In the genomic region with DNA sequence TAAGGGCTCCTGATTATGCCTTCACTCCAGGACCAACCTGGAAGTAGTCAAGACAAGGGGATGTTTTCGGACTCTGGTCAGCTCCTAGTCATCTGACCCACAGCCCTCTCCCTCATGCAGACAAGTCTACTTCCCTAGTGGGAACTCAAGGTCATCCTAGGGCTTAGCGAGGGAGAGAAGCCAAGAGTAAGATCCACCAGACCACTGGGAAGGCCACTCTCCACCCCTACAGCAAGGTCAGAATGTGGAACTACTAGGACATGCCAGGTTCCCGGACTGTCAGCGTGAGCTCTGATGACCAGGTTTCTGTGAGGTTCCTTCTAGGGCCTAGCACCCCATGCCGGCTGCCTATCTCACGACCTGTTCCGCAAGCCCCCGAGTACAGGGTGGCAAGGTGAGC, we compare ENCODE assay signal across 26 mouse cellular contexts. TPM values are rescaled to one million over a fixed set of nuclear protein-coding genes. Genes with fewer than 3 reads are reported as not detected.
DNase-seq lines count a peak whose midpoint lies in the region; ATAC-seq and TF ChIP-seq lines count a peak whose summit lies in the region.
"Had no signal": no experiment of that assay in that cellular context is flagged by ENCODE, and none has a peak within 500 bp of the region (broad histone marks: within the 10 kb centered on the region; RNA-seq: fewer than 3 reads in every experiment).

No protein-coding gene starts in this region.

- no peak overlapping the region for H3K9ac ChIP-seq in liver, adult 2 months (ENCODE audit: low read depth, low read length)
- H3K9ac ChIP-seq in liver, embryonic 12.5 days = no peak overlapping the region
- 0 out of 2 replicates have a peak overlapping the region, but pooled peaks have one; percentile 10 for H3K9ac ChIP-seq in heart, postnatal 0 days (replicated peaks; ENCODE audit: low read depth, low read length)
- no peak overlapping the region for H3K9ac ChIP-seq in midbrain, embryonic 14.5 days (replicated peaks; ENCODE audit: low read length)
- H3K9ac ChIP-seq: embryonic facial prominence, embryonic 15.5 days; hindbrain, embryonic 13.5 days; limb, embryonic 15.5 days; liver, embryonic 15.5 days; lung, embryonic 14.5 days; midbrain, embryonic 15.5 days; neural tube, embryonic 15.5 days had no signal

- H3K79me2 ChIP-seq in liver, adult 2 months (ENCODE audit: control insufficient read depth, insufficient read depth, low read length) = no peaks in the 10 kb centered on the region

- no peak for TF ChIP-seq POLR2A in liver, adult 2 months (IDR thresholded peaks at IDR 0.05; ENCODE audit: extremely low read depth, insufficient read depth, low read length)

- H3K36me3 ChIP-seq in heart, embryonic 10.5 days = peaks cover 97% of the 10 kb centered on the region
- no peaks in the 10 kb centered on the region for H3K36me3 ChIP-seq in liver, adult 2 months (ENCODE audit: control insufficient read depth, insufficient read depth, low read length)
- peaks cover 72% of the 10 kb centered on the region for H3K36me3 ChIP-seq in liver, embryonic 12.5 days
- H3K36me3 ChIP-seq in heart, postnatal 0 days (replicated peaks; ENCODE audit: control insufficient read depth, insufficient read depth, low read length) = peaks cover 83% of the 10 kb centered on the region
- H3K36me3 ChIP-seq in midbrain, embryonic 14.5 days (ENCODE audit: control insufficient read depth, insufficient read depth, low read length) = peaks cover 98% of the 10 kb centered on the region

- no peak overlapping the region for H3K4me3 ChIP-seq in heart, embryonic 10.5 days
- H3K4me3 ChIP-seq in liver, adult 2 months (ENCODE audit: insufficient read depth, low read depth, low read length) = no peak overlapping the region
- no peak overlapping the region for H3K4me3 ChIP-seq in liver, embryonic 12.5 days
- H3K4me3 ChIP-seq in heart, postnatal 0 days (ENCODE audit: low read depth, low read length) = no peak overlapping the region
- no peak overlapping the region for H3K4me3 ChIP-seq in midbrain, embryonic 14.5 days (replicated peaks; ENCODE audit: low read depth, low read length)
- H3K4me3 ChIP-seq: embryonic facial prominence, embryonic 10.5 days; embryonic facial prominence, embryonic 15.5 days; hindbrain, embryonic 13.5 days; limb, embryonic 10.5 days; limb, embryonic 15.5 days; liver, embryonic 15.5 days; midbrain, embryonic 15.5 days; neural tube, embryonic 15.5 days had no signal

- H3K27me3 ChIP-seq in heart, embryonic 10.5 days (ENCODE audit: insufficient read depth, poor library complexity, severe bottlenecking) = no peaks in the 10 kb centered on the region
- no peaks in the 10 kb centered on the region for H3K27me3 ChIP-seq in liver, adult 2 months (ENCODE audit: control insufficient read depth, insufficient read depth, low read length)
- H3K27me3 ChIP-seq in liver, embryonic 12.5 days (replicated peaks) = no peaks in the 10 kb centered on the region
- H3K27me3 ChIP-seq in heart, postnatal 0 days (ENCODE audit: control insufficient read depth, insufficient read depth, low read length) = no peaks in the 10 kb centered on the region
- no peaks in the 10 kb centered on the region for H3K27me3 ChIP-seq in midbrain, embryonic 14.5 days (ENCODE audit: control insufficient read depth, insufficient read depth, low read length)
- H3K27me3 ChIP-seq: embryonic facial prominence, embryonic 15.5 days; hindbrain, embryonic 13.5 days; limb, embryonic 15.5 days; liver, embryonic 15.5 days; midbrain, embryonic 15.5 days; neural tube, embryonic 15.5 days; Patski had no signal

- no peak for TF ChIP-seq EP300 in heart, postnatal 0 days (IDR thresholded peaks at IDR 0.05; ENCODE audit: low read depth)

- 87% methylated on average over 8 of the region's 8 CpGs for WGBS in heart, embryonic 10.5 days
- 90% methylated on average over 8 of the region's 8 CpGs for WGBS in liver, adult 2 months
- WGBS in liver, embryonic 12.5 days (ENCODE audit: insufficient replicate concordance) = 82% methylated on average over 8 of the region's 8 CpGs
- WGBS in heart, postnatal 0 days = 74% methylated on average over 8 of the region's 8 CpGs
- 97% methylated on average over 8 of the region's 8 CpGs for WGBS in midbrain, embryonic 14.5 days

- H3K27ac ChIP-seq in heart, embryonic 10.5 days = peak overlapping the region; percentile 12; the same call in 1 of the 2 replicates
- no peak overlapping the region for H3K27ac ChIP-seq in liver, adult 2 months (replicated peaks; ENCODE audit: insufficient read depth, low read depth, low read length)
- no peak overlapping the region for H3K27ac ChIP-seq in liver, embryonic 12.5 days
- peak overlapping the region; percentile 69 for H3K27ac ChIP-seq in heart, postnatal 0 days (ENCODE audit: low read depth)
- no peak overlapping the region for H3K27ac ChIP-seq in midbrain, embryonic 14.5 days (replicated peaks; ENCODE audit: low read depth, low read length)
- H3K27ac ChIP-seq: embryonic facial prominence, embryonic 10.5 days; embryonic facial prominence, embryonic 15.5 days; hindbrain, embryonic 13.5 days; kidney, postnatal 0 days; limb, embryonic 10.5 days; limb, embryonic 15.5 days; liver, embryonic 15.5 days; midbrain, embryonic 15.5 days; neural tube, embryonic 15.5 days had no signal

- peak; percentile 55 for DNase-seq in adrenal gland, adult 8-10 months
- DNase-seq in adrenal gland, postnatal 25 days = no peak
- DNase-seq in heart, embryonic 10.5 days (ENCODE audit: low spot score) = no peak
- no peak for DNase-seq in heart, postnatal 4 days
- peak; percentile 17 for DNase-seq in liver, adult 2 months (ENCODE audit: extremely low read depth, low read depth, low spot score)
- DNase-seq in heart, postnatal 0 days (ENCODE audit: low spot score) = peak; percentile 28
- no peak for DNase-seq in midbrain, embryonic 14.5 days
- DNase-seq: cerebellum, adult 8-10 months; gastrocnemius, postnatal 36 days; spleen, adult 18-20 months; thymus, adult 18-20 months; thymus, postnatal 25 days had no signal

- peaks cover 42% of the 10 kb centered on the region for H3K4me1 ChIP-seq in heart, embryonic 10.5 days
- no peaks in the 10 kb centered on the region for H3K4me1 ChIP-seq in liver, adult 2 months (ENCODE audit: control insufficient read depth, insufficient read depth, low read length)
- H3K4me1 ChIP-seq in liver, embryonic 12.5 days = peaks cover 2% of the 10 kb centered on the region; the same call in 1 of the 2 replicates
- H3K4me1 ChIP-seq in heart, postnatal 0 days (ENCODE audit: control insufficient read depth, insufficient read depth) = peaks cover 30% of the 10 kb centered on the region
- H3K4me1 ChIP-seq in midbrain, embryonic 14.5 days (ENCODE audit: control insufficient read depth, insufficient read depth, low read length) = peaks cover 18% of the 10 kb centered on the region
- H3K4me1 ChIP-seq: liver, embryonic 15.5 days had no signal

- ATAC-seq in liver, embryonic 12.5 days = no peak
- ATAC-seq in heart, postnatal 0 days (ENCODE audit: insufficient read depth, low read depth) = peak; percentile 34
- no peak for ATAC-seq in midbrain, embryonic 14.5 days (ENCODE audit: low FRiP score, low TSS enrichment)
- ATAC-seq: forebrain, embryonic 14.5 days; intestine, embryonic 16.5 days; midbrain, embryonic 15.5 days; Patski had no signal

- H3K4me2 ChIP-seq in liver, embryonic 12.5 days = no peak overlapping the region
- no peak overlapping the region for H3K4me2 ChIP-seq in heart, postnatal 0 days (ENCODE audit: low read depth, low read length)
- H3K4me2 ChIP-seq in midbrain, embryonic 14.5 days (ENCODE audit: low read length) = no peak overlapping the region
- H3K4me2 ChIP-seq: embryonic facial prominence, embryonic 15.5 days; hindbrain, embryonic 13.5 days; limb, embryonic 15.5 days; liver, embryonic 15.5 days; lung, embryonic 14.5 days; midbrain, embryonic 15.5 days; neural tube, embryonic 15.5 days had no signal

- no peaks in the 10 kb centered on the region for H3K9me3 ChIP-seq in heart, embryonic 10.5 days
- no peaks in the 10 kb centered on the region for H3K9me3 ChIP-seq in liver, embryonic 12.5 days (replicated peaks)
- no peaks in the 10 kb centered on the region for H3K9me3 ChIP-seq in heart, postnatal 0 days (replicated peaks; ENCODE audit: control insufficient read depth, low read length)
- no peaks in the 10 kb centered on the region for H3K9me3 ChIP-seq in midbrain, embryonic 14.5 days (ENCODE audit: control insufficient read depth, low read length)
- H3K9me3 ChIP-seq: embryonic facial prominence, embryonic 10.5 days; embryonic facial prominence, embryonic 15.5 days; hindbrain, embryonic 13.5 days; limb, embryonic 10.5 days; limb, embryonic 15.5 days; liver, embryonic 15.5 days; midbrain, embryonic 15.5 days; neural tube, embryonic 15.5 days had no signal

- TF ChIP-seq CTCF in liver, adult 2 months (IDR thresholded peaks at IDR 0.05; ENCODE audit: low read depth, low read length) = no peak
- TF ChIP-seq CTCF in heart, postnatal 0 days (IDR thresholded peaks at IDR 0.05; ENCODE audit: low read depth) = no peak

RNA-seq across cellular contexts. Expression of a gene that starts 23.7 kb away (rescaled TPM):
- total RNA-seq in adrenal gland, adult 8-10 months (2022) = 10 to 100 TPM; 65.9 to 85.2 (median 71.0) TPM
- total RNA-seq in adrenal gland, postnatal 25 days (2021) = 137 and 164 TPM in 2 replicates
- 11.3 and 14.3 TPM in 2 replicates for polyA plus RNA-seq in heart, embryonic 10.5 days (2016; fragmentation: Nextera tagmentation; extraction: Ambion mirVana)
- 10 to 100 TPM; 37.6 to 39.7 TPM for total RNA-seq in heart, postnatal 4 days (2021)
- 2.6 and 4.6 TPM in 2 replicates for total RNA-seq in liver, adult 2 months (2014; rRNA removed)
- polyA plus RNA-seq in liver, adult 2 months (2012; rRNA removed) = 5.7 and 6.5 TPM in 2 replicates
- polyA plus RNA-seq in liver, embryonic 12.5 days (2016; fragmentation: Nextera tagmentation; extraction: Ambion mirVana) = 6.7 and 7.2 TPM in 2 replicates
- total RNA-seq in heart, postnatal 0 days (2014; rRNA removed; ENCODE audit: low replicate concordance) = 30.4 and 133 TPM in 2 replicates
- polyA plus RNA-seq in heart, postnatal 0 days (2015; fragmentation: Nextera tagmentation; extraction: Ambion mirVana) = 7.8 and 8.1 TPM in 2 replicates
- polyA plus RNA-seq in midbrain, embryonic 14.5 days (2014; fragmentation: Nextera tagmentation; extraction: Ambion mirVana) = 62.6 and 76.4 TPM in 2 replicates

Comparison
In these comparisons a context has a peak if more than half of its experiments do, and no peak if none do; other contexts are left out.
1. DNase-seq: peak in adrenal gland, adult 8-10 months (single experiment), liver, adult 2 months (single experiment) and heart, postnatal 0 days (single experiment); none in adrenal gland, postnatal 25 days (single experiment), heart, embryonic 10.5 days (single experiment), heart, postnatal 4 days (single experiment) and midbrain, embryonic 14.5 days (single experiment).
2. H3K27ac ChIP-seq: peak in heart, embryonic 10.5 days (single experiment) and heart, postnatal 0 days (single experiment); none in liver, adult 2 months (single experiment), liver, embryonic 12.5 days (single experiment) and midbrain, embryonic 14.5 days (single experiment).